Mouse (Mus musculus): Measurements from ENCODE around the gene Faap20. TPM values are rescaled to one million over a fixed set of nuclear protein-coding genes. Genes with fewer than 3 reads are reported as not detected.

The Faap20 gene
- total and polyA plus RNA-seq, 3 experiments = 31.0 to 45.0 (median 36.4) TPM

GRCm38 (mm10) chr4:155234371-155235310 is 15.0 kb upstream of the Faap20 start:
- Histone ChIP-seq H3K4me2 (ENCODE audit: insufficient read depth, low read depth, poor library complexity, severe bottlenecking) (peak overlapping the region; percentile 30), H3K27ac (ENCODE audit: insufficient read depth, low read depth) (peak overlapping the region; percentile 22), H3K4me3 (replicated peaks in 1 of 3; ENCODE audit: low read depth in 2 of 3, low read length in 2 of 3, poor library complexity in 1 of 3) (no peak overlapping the region)

DNA sequence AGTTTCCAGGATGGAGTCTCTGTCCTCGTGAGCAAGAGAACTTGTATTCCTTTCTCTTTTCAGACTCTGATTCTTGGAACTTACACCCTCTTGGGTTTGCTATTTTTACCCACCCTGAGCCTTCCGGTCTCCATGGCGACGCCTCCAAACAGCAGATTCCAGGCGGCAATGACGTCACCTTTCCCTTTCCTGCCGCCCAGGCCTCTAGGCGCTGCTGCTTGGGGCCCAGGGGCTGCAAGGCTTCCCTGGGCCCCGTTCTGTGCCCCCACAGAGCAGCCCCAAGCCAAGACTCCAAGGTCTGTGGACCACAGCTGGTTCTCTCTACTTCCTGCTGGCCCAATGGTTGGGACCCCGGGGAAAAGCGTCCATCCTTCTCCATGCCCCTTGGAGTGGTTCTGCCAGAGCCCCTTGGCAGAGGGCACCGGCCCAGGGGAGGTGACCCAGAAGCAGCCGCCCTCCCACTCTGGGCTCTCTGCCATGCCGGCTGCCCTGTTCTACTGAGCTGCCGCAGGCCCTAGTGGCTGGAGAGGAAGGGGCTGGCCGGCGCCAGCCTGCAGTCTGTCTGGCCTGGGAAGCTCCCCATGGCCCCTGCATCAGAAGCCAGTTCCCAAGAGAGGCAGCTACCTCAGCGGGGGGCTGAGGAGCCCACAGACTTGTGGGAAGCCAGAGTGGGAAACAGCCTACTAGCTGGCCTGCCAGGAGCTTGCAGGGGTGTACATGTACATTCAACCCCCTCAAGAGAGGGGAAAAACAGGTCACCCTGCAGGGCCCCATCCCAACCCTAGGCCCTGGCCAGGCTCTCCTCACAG is 14.1 kb upstream of the Faap20 start:
- no peaks in the 10 kb centered on the region for H3K79me2 ChIP-seq (replicated peaks; ENCODE audit: control insufficient read depth, extremely low read depth, insufficient read depth, poor library complexity, severe bottlenecking)
- no peak overlapping the region for H3K4me3 ChIP-seq (replicated peaks in 1 of 3; ENCODE audit: low read depth in 2 of 3, low read length in 2 of 3, poor library complexity in 1 of 3)
- H3K9ac ChIP-seq (ENCODE audit: insufficient read depth, low read depth) = no peak overlapping the region
- peaks cover 44 to 48% of the 10 kb centered on the region in 2 experiments for H3K4me1 ChIP-seq (ENCODE audit: control insufficient read depth in 1 of 2, insufficient read depth in 2 of 2)
- no peak for DNase-seq (ENCODE audit: extremely low read depth)
- peaks cover 27% of the 10 kb centered on the region for H3K27me3 ChIP-seq (replicated peaks)
- H3K9me3 ChIP-seq (replicated peaks; ENCODE audit: low read length) = no peaks in the 10 kb centered on the region
- dilution Hi-C loops (cut with MboI; ENCODE audit: extremely low pct_ligation_motif_present, extremely low pct_unique_long_range_greater_than_20kb, low sequenced_read_pairs) = no loop called here
- no peaks in the 10 kb centered on the region for H3K36me3 ChIP-seq (replicated peaks in 1 of 2; ENCODE audit: control insufficient read depth in 1 of 2, insufficient read depth in 1 of 2, low read length in 1 of 2)
- in situ Hi-C loops (cut with MboI; ENCODE audit: low pct_ligation_motif_present, low pct_unique_long_range_greater_than_20kb, low sequenced_read_pairs) = loop anchor here (25.0 kb wide), 1 partner anchor 273 kb away; the partner anchor contains the start of genes Hes5 and Pank4
- no peak overlapping the region for H3K27ac ChIP-seq (ENCODE audit: insufficient read depth, low read depth)
- H3K4me2 ChIP-seq (ENCODE audit: insufficient read depth, low read depth, poor library complexity, severe bottlenecking) = peak overlapping the region; percentile 13; the same call in 1 of the 2 replicates
- TF ChIP-seq MAZ (IDR thresholded peaks at IDR 0.05; ENCODE audit: low read depth, low read length) (no peak), ZMIZ1 (IDR thresholded peaks at IDR 0.05; ENCODE audit: low read depth, low read length) (no peak), CTCF (conservative IDR thresholded peaks at IDR 0.05 in 1 of 2, IDR thresholded peaks at IDR 0.05 in 1 of 2; ENCODE audit: low read depth in 2 of 2, low read length in 2 of 2) (no peak), ZNF384 (IDR thresholded peaks at IDR 0.05; ENCODE audit: low read depth, low read length) (no peak), HCFC1 (IDR thresholded peaks at IDR 0.05; ENCODE audit: low read depth, low read length) (no peak), MXI1 (IDR thresholded peaks at IDR 0.05; ENCODE audit: low read depth, low read length) (no peak), ZC3H11A (IDR thresholded peaks at IDR 0.05; ENCODE audit: low read depth, low read length) (no peak), IRF4 (IDR thresholded peaks at IDR 0.05; ENCODE audit: low read depth, low read length) (no peak), TBP (conservative IDR thresholded peaks at IDR 0.05; ENCODE audit: low read depth, low read length) (no peak), TCF12 (IDR thresholded peaks at IDR 0.05; ENCODE audit: low read depth, low read length) (peak; percentile 41; the same call in 1 of the 2 replicates), SIN3A (IDR thresholded peaks at IDR 0.05; ENCODE audit: low read length) (0 out of 2 replicates have a peak, but pooled peaks have one; percentile 14), NRF1 (IDR thresholded peaks at IDR 0.05; ENCODE audit: low read depth, low read length) (no peak), GABPA (IDR thresholded peaks at IDR 0.05; ENCODE audit: insufficient replicate concordance, low read depth, low read length) (no peak), ETS1 (conservative IDR thresholded peaks at IDR 0.05; ENCODE audit: low read depth, low read length) (0 out of 2 replicates have a peak, but pooled peaks have one; percentile 2), ZKSCAN1 (IDR thresholded peaks at IDR 0.05; ENCODE audit: borderline replicate concordance, low read depth, low read length) (no peak), UBTF (IDR thresholded peaks at IDR 0.05; ENCODE audit: low read depth, low read length) (no peak), CHD1 (IDR thresholded peaks at IDR 0.05; ENCODE audit: low read depth, low read length) (no peak), RCOR1 (conservative IDR thresholded peaks at IDR 0.05; ENCODE audit: low read depth, low read length) (no peak), EP300 (IDR thresholded peaks at IDR 0.05; ENCODE audit: low read length) (no peak; the same call in 1 of the 2 replicates), JUND (conservative IDR thresholded peaks at IDR 0.05; ENCODE audit: low read depth, low read length) (0 out of 2 replicates have a peak, but pooled peaks have one; percentile 22), SMC3 (IDR thresholded peaks at IDR 0.05; ENCODE audit: low read depth, low read length) (no peak), MAX (IDR thresholded peaks at IDR 0.05; ENCODE audit: low read length) (no peak)

More at GRCm38 (mm10) chr4:155234371-155235310, 15.0 kb upstream of the Faap20 start:
- H3K36me3 ChIP-seq (replicated peaks in 1 of 2; ENCODE audit: control insufficient read depth in 1 of 2, insufficient read depth in 1 of 2, low read length in 1 of 2) = no peaks in the 10 kb centered on the region
- peak; percentile 68 for DNase-seq (ENCODE audit: extremely low read depth)
- no peaks in the 10 kb centered on the region for H3K9me3 ChIP-seq (replicated peaks; ENCODE audit: low read length)
- in situ Hi-C loops (cut with MboI; ENCODE audit: low pct_ligation_motif_present, low pct_unique_long_range_greater_than_20kb, low sequenced_read_pairs) = loop anchor here (5.0 to 25.0 kb wide), 2 partner anchors 72 to 272 kb away; partner anchors contain the start of genes Hes5 and Pank4
- H3K4me1 ChIP-seq (ENCODE audit: control insufficient read depth in 1 of 2, insufficient read depth in 2 of 2) = peaks cover 44 to 48% of the 10 kb centered on the region in 2 experiments
- TF ChIP-seq POLR2A (IDR thresholded peaks at IDR 0.05; ENCODE audit: low read depth, low read length) (no peak), PAX5 (IDR thresholded peaks at IDR 0.05; ENCODE audit: low read length) (no peak), ETS1 (conservative IDR thresholded peaks at IDR 0.05; ENCODE audit: low read depth, low read length) (0 out of 2 replicates have a peak, but pooled peaks have one; percentile 6), MAZ (IDR thresholded peaks at IDR 0.05; ENCODE audit: low read depth, low read length) (0 out of 2 replicates have a peak, but pooled peaks have one; percentile 13), EP300 (IDR thresholded peaks at IDR 0.05; ENCODE audit: low read length) (peak; percentile 75), ZKSCAN1 (IDR thresholded peaks at IDR 0.05; ENCODE audit: borderline replicate concordance, low read depth, low read length) (no peak), E2F4 (IDR thresholded peaks at IDR 0.05; ENCODE audit: insufficient replicate concordance, low read depth, low read length) (no peak), SIN3A (IDR thresholded peaks at IDR 0.05; ENCODE audit: low read length) (0 out of 2 replicates have a peak, but pooled peaks have one; percentile 38), USF1 (IDR thresholded peaks at IDR 0.05; ENCODE audit: low read depth, low read length) (no peak), ELF1 (IDR thresholded peaks at IDR 0.05; ENCODE audit: low read depth, low read length) (peak; percentile 70), MEF2A (IDR thresholded peaks at IDR 0.05; ENCODE audit: borderline replicate concordance, low read depth, low read length) (no peak), IRF4 (IDR thresholded peaks at IDR 0.05; ENCODE audit: low read depth, low read length) (peak; percentile 50; the same call in 1 of the 2 replicates), NRF1 (IDR thresholded peaks at IDR 0.05; ENCODE audit: low read depth, low read length) (no peak)
- peaks cover 25% of the 10 kb centered on the region for H3K27me3 ChIP-seq (replicated peaks)
- no peaks in the 10 kb centered on the region for H3K79me2 ChIP-seq (replicated peaks; ENCODE audit: control insufficient read depth, extremely low read depth, insufficient read depth, poor library complexity, severe bottlenecking)
- no peak overlapping the region for H3K9ac ChIP-seq (ENCODE audit: insufficient read depth, low read depth)
- dilution Hi-C loops (cut with MboI; ENCODE audit: extremely low pct_ligation_motif_present, extremely low pct_unique_long_range_greater_than_20kb, low sequenced_read_pairs) = no loop called here
